Mouse (Mus musculus) kidney, postnatal 0 days (tissue): ENCODE measurements at regions not wholly inside any gene's neighbourhood (a gene's known extent, or its start where the extent isn't known, plus 50 kb on each side); places are given as distances from the start of the nearest gene placed in this dataset.

Experiments
- ATAC-seq: fragments of 200-750 bp; cut with Nextera tagmentation; replicated peaks from 2 replicates; pipeline ENCODE4 v1.8.0; 2017; ENCODE audit warnings: low read depth, moderate number of reproducible peaks, moderate TSS enrichment, moderate library complexity; ENCODE audit not compliant: low FRiP score
- DNase-seq: peaks from one replicate; pipeline ENCODE4 v3.0.0-alpha.2; 2016; ENCODE audit warnings: low spot score
- H3K27ac ChIP-seq: fragments of 300-500 bp; sonication (generic); 2 replicates; pipeline ENCODE4 v1.5.1; 2014; ENCODE audit warnings: mild to moderate bottlenecking
- H3K27me3 ChIP-seq: fragments of 300-500 bp; sonication (generic); 2 replicates; pipeline ENCODE4 v1.6.1; 2014; ENCODE audit warnings: low read length, mixed read lengths; ENCODE audit not compliant: insufficient read depth
- H3K36me3 ChIP-seq: fragments of 300-500 bp; sonication (generic); 2 replicates; pipeline ENCODE4 v1.6.1; 2014; ENCODE audit warnings: low read length, mixed read lengths; ENCODE audit not compliant: insufficient read depth
- H3K4me1 ChIP-seq: fragments of 300-500 bp; sonication (generic); replicated peaks from 2 replicates; pipeline ENCODE4 v1.6.1; 2014; ENCODE audit warnings: antibody characterized with exemption, low read length, mixed read lengths; ENCODE audit not compliant: insufficient read depth
- H3K4me2 ChIP-seq: fragments of 300-500 bp; sonication (generic); 2 replicates; pipeline ENCODE4 v1.6.1; 2014; ENCODE audit warnings: mild to moderate bottlenecking, low read length, moderate library complexity, mixed read lengths
- H3K4me3 ChIP-seq: fragments of 300-500 bp; sonication (generic); replicated peaks from 2 replicates; pipeline ENCODE4 v1.5.1; 2014; ENCODE audit warnings: low read depth, low read length
- H3K9ac ChIP-seq: fragments of 300-500 bp; sonication (generic); 2 replicates; pipeline ENCODE4 v1.6.1; 2014; ENCODE audit warnings: low read depth, low read length
- H3K9me3 ChIP-seq: fragments of 300-500 bp; sonication (generic); replicated peaks from 2 replicates; pipeline ENCODE4 v1.6.1; 2016; ENCODE audit warnings: low read length, inconsistent platforms, mixed read lengths
- CTCF ChIP-seq: IDR thresholded peaks from 2 replicates; pipeline ENCODE4 v1.5.1; 2016; ENCODE audit warnings: antibody characterized with exemption, low read depth, mild to moderate bottlenecking, moderate library complexity
- WGBS: fragments of 180-500 bp; shearing (Covaris S2); extraction: QIAGEN DNeasy Blood & Tissue Kit; methylation state at CpG from one replicate; pipeline ENCODE4 v1.1.7; 2014; 5-methylcytosine and 5-hydroxymethylcytosine counted together

DNA sequence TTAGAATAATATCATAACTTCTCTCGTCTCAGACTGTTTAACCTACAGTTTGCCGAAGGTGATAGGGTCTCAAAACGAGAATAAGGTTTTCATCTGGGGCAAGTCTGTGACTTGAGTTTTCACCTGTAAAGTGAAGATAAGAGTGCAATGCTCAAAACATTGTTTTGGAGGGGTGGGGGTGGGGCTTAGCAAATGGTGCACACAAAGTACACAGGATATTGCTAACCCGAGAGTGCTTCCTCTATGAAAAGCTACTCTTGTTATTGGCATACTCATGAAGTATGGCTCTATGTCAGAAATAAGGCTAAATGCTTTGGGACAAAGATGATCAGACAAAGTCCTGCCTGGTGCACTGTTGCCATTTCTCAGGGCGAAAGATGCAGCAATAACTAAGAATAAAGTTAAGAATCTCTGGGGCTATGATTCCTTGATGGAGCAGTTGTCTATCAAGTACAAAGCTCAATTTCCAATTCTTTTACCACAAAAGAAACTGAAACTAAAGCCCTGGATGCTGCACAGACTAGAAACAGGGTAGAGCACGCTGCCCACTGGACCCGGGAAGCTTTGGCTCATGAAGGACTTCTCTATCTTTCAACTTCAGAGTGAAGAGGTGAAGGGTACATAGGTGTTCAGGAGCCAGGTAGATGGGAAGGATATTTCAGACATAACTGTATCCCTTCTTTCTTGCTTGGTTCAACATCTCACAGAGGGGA is 350.2 kb downstream of the Foxo1 start:
- TF ChIP-seq CTCF: no peak
- H3K9ac ChIP-seq: no peak overlapping the region
- no peak overlapping the region for H3K27ac ChIP-seq
- H3K4me3 ChIP-seq: no peak overlapping the region
- H3K27me3 ChIP-seq: no peaks in the 10 kb centered on the region
- H3K9me3 ChIP-seq: no peaks in the 10 kb centered on the region
- WGBS: 77% methylated on average over 7 of the region's 7 CpGs
- ATAC-seq (no peak), DNase-seq (no peak)
- no peak overlapping the region for H3K4me2 ChIP-seq
- H3K36me3 ChIP-seq: no peaks in the 10 kb centered on the region
- no peaks in the 10 kb centered on the region for H3K4me1 ChIP-seq

DNA sequence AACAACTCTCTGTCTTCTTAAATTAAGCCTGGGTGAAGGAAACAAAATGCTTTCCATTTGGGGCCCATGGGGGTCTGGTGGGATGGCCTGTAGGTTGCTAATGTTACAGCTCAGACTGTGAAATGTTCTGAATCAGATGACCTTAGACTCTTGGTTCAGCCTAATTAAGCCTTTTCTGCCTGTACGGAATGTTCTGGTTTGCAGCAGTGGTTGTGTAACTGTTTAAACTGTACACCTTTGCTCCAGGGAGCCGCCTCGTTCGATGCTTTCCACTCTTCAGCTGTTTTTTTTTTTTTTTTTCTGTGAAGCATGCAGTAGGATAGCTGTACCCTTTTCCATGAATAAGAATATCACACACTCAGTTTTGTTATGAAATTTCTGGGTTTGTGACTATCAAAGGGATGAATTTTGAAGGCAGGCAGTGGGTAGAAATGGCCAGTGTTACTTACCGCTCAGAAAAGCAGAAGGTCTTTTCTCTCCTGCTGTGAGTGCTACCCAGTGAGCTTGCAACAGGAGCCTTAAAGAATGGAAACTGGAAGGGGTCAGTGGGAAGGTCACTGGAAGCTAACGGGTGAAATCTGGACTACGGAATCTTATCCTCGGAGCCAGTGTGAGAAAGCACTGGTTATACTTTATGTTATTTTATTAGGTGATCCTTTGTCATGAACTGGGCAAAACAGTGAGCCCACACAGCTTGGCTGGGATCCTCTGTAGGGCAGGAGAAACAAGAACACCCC is 349.4 kb downstream of the Foxo1 start:
- 34% methylated on average over 8 of the region's 8 CpGs for WGBS
- Histone ChIP-seq H3K4me1 (no peaks in the 10 kb centered on the region), H3K4me2 (no peak overlapping the region), H3K27ac (no peak overlapping the region), H3K27me3 (no peaks in the 10 kb centered on the region), H3K9me3 (no peaks in the 10 kb centered on the region), H3K4me3 (no peak overlapping the region), H3K9ac (no peak overlapping the region), H3K36me3 (no peaks in the 10 kb centered on the region)
- no peak for TF ChIP-seq CTCF
- ATAC-seq (no peak), DNase-seq (peak; percentile 45)

- Histone ChIP-seq H3K4me1 (no peaks in the 10 kb centered on the region), H3K4me2 (no peak overlapping the region), H3K4me3 (no peak overlapping the region), H3K27ac (no peak overlapping the region), H3K9me3 (no peaks in the 10 kb centered on the region), H3K36me3 (no peaks in the 10 kb centered on the region), H3K27me3 (no peaks in the 10 kb centered on the region), H3K9ac (no peak overlapping the region)
- ATAC-seq (no peak), DNase-seq (no peak)
- TF ChIP-seq CTCF: no peak
- 95% methylated on average over 8 of the region's 8 CpGs for WGBS
Observed at GRCm38 (mm10) chr3:52611881-52612280, 343.7 kb downstream of the Foxo1 start.

- WGBS: 68% methylated on average over 3 of the region's 3 CpGs
- H3K9me3 ChIP-seq: no peaks in the 10 kb centered on the region
- H3K9ac ChIP-seq: no peak overlapping the region
- DNase-seq: no peak
- no peak for TF ChIP-seq CTCF
- H3K36me3 ChIP-seq: no peaks in the 10 kb centered on the region
- H3K27me3 ChIP-seq: no peaks in the 10 kb centered on the region
- no peak overlapping the region for H3K4me2 ChIP-seq
- H3K4me3 ChIP-seq: no peak overlapping the region
- no peak for ATAC-seq
- no peak overlapping the region for H3K27ac ChIP-seq
- no peaks in the 10 kb centered on the region for H3K4me1 ChIP-seq
Observed at GRCm38 (mm10) chr3:52610466-52610865, 342.3 kb downstream of the Foxo1 start.

DNA sequence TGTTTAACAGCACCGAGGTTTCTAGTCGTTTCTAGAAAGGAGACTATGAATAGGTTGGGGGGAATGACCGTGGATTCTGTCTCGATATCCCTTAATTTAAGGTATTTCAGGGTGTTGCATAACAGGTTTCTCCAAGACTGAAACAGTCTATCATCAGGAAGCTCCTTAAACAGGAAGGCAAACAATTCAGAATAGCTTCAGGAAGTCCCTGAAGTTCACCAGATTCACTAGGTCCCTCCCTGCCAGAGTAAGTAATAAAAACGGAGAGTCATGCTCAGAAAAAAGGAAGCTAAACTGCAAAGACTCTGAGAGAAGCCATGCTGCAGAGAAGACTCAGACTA is 339.9 kb downstream of the Foxo1 start:
- Histone ChIP-seq H3K27me3 (no peaks in the 10 kb centered on the region), H3K9me3 (no peaks in the 10 kb centered on the region), H3K4me3 (no peak overlapping the region), H3K36me3 (no peaks in the 10 kb centered on the region), H3K9ac (no peak overlapping the region), H3K4me1 (no peaks in the 10 kb centered on the region), H3K27ac (no peak overlapping the region), H3K4me2 (no peak overlapping the region)
- 89% methylated on average over 5 of the region's 5 CpGs for WGBS
- DNase-seq: no peak
- no peak for ATAC-seq
- no peak for TF ChIP-seq CTCF

DNA sequence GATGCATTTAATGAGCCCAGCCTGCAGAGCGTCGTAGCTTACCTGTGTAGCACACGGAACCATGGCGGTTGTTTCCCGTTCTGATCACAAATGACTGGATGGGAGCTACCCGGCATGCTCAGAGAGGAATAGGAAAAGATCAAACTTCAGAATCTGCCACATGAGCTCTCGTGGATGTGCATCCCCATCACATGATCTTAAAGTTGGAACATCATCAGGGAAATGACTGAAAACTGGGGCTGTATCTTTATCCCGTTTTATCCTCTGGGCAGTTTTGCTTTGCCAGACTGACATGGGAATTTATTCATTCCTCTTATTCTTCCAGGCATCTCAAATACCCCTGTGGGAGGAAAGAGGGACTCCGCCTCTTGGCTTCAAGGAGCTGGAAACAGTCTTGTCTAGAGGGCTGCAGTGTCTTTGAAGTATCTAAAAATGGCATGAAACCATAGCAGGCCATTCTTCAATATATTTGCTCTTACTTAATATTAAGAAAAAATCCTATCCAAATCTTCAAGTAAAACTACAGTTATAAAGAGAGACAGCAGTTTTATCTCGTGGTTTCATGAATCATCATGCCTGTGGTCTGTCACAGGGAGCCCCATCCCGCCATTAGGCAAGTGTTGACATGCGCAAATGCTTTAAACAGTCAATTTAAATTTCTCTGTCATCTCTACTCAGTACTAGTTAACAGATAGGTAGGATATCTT is 339.4 kb downstream of the Foxo1 start:
- ATAC-seq (no peak), DNase-seq (no peak)
- H3K27me3 ChIP-seq: no peaks in the 10 kb centered on the region
- H3K9ac ChIP-seq: no peak overlapping the region
- no peak overlapping the region for H3K27ac ChIP-seq
- H3K4me3 ChIP-seq: no peak overlapping the region
- no peaks in the 10 kb centered on the region for H3K36me3 ChIP-seq
- no peak overlapping the region for H3K4me2 ChIP-seq
- 83% methylated on average over 12 of the region's 12 CpGs for WGBS
- H3K9me3 ChIP-seq: no peaks in the 10 kb centered on the region
- TF ChIP-seq CTCF: no peak
- H3K4me1 ChIP-seq: no peaks in the 10 kb centered on the region
